Mouse (Mus musculus) liver, adult 2 months (tissue): ENCODE data around the gene Tradd. TPM values are rescaled to one million over a fixed set of nuclear protein-coding genes. Genes with fewer than 3 reads are reported as not detected.

Experiments
- DNase-seq: peaks from one replicate; pipeline ENCODE4 v3.0.0-alpha.2; 2011; ENCODE audit warnings: low read depth, low spot score; ENCODE audit errors: extremely low read depth
- H3K27ac ChIP-seq: fragments of 200-500 bp; replicated peaks from 2 replicates; pipeline ENCODE4 v1.5.1; 2012; ENCODE audit warnings: low read depth, mild to moderate bottlenecking, control low read depth, inconsistent platforms, low read length; ENCODE audit not compliant: insufficient read depth
- H3K27me3 ChIP-seq: fragments of 200-500 bp; 2 replicates; pipeline ENCODE4 v1.6.1; 2012; ENCODE audit warnings: mild to moderate bottlenecking, moderate library complexity, low read length, inconsistent platforms; ENCODE audit not compliant: control insufficient read depth, insufficient read depth
- H3K36me3 ChIP-seq: fragments of 200-500 bp; 2 replicates; pipeline ENCODE4 v1.6.1; 2012; ENCODE audit warnings: low read length, inconsistent platforms; ENCODE audit not compliant: control insufficient read depth, insufficient read depth
- H3K4me1 ChIP-seq: fragments of 200-500 bp; 2 replicates; pipeline ENCODE4 v1.6.1; 2011; ENCODE audit warnings: low read length; ENCODE audit not compliant: control insufficient read depth, insufficient read depth
- H3K4me3 ChIP-seq: fragments of 200-500 bp; 2 replicates; pipeline ENCODE4 v1.5.1; 2011; ENCODE audit warnings: low read depth, mild to moderate bottlenecking, control low read depth, low read length, moderate library complexity; ENCODE audit not compliant: insufficient read depth
- H3K79me2 ChIP-seq: fragments of 200-500 bp; 2 replicates; pipeline ENCODE4 v1.6.1; 2012; ENCODE audit warnings: inconsistent platforms, mild to moderate bottlenecking, low read length, moderate library complexity; ENCODE audit not compliant: control insufficient read depth, insufficient read depth
- H3K9ac ChIP-seq: fragments of 200-500 bp; 2 replicates; pipeline ENCODE4 v1.6.1; 2012; ENCODE audit warnings: low read depth, mild to moderate bottlenecking, control low read depth, inconsistent platforms, low read length
- CTCF ChIP-seq: fragments of 200-500 bp; IDR thresholded peaks from 2 replicates; pipeline ENCODE4 v1.5.1; 2011; ENCODE audit warnings: low read depth, low read length, control low read depth
- POLR2A ChIP-seq: fragments of 200-500 bp; IDR thresholded peaks from 2 replicates; pipeline ENCODE4 v1.6.1; 2011; ENCODE audit warnings: low read length, control low read depth; ENCODE audit not compliant: insufficient read depth; ENCODE audit errors: extremely low read depth
- WGBS: fragments of 180-500 bp; shearing (Covaris S2); methylation state at CpG from one replicate; pipeline ENCODE4 v1.1.7; 2018; 5-methylcytosine and 5-hydroxymethylcytosine counted together
- polyA plus RNA-seq: library from polyadenylated mRNA; depleted of rRNA; stranded (reverse); fragments of >200 nt; gene quantifications from 2 replicates; pipeline ENCODE4 v1.2.3, GENCODE M21; 2012
- total RNA-seq: library from RNA; depleted of rRNA; stranded (reverse); fragments of >200 nt; gene quantifications from 2 replicates; pipeline ENCODE4 v1.2.3, GENCODE M21; 2014

The Tradd gene
- total and polyA plus RNA-seq, 2 experiments = 11.8 to 16.1 TPM

- H3K27ac ChIP-seq = no peak overlapping the region
- TF ChIP-seq POLR2A (no peak), CTCF (no peak)
- H3K9ac ChIP-seq = no peak overlapping the region
- no peak overlapping the region for H3K4me3 ChIP-seq
- peaks cover 2% of the 10 kb centered on the region; the same call in 1 of the 2 replicates for H3K36me3 ChIP-seq
- H3K27me3 ChIP-seq = no peaks in the 10 kb centered on the region
- H3K79me2 ChIP-seq = no peaks in the 10 kb centered on the region
- H3K4me1 ChIP-seq = peaks cover 5% of the 10 kb centered on the region
- WGBS = 90% methylated on average over 15 of the region's 15 CpGs
- DNase-seq = no peak
Measured at GRCm38 (mm10) chr8:105309142-105309847, 44.9 kb upstream of the Tradd start.

DNA sequence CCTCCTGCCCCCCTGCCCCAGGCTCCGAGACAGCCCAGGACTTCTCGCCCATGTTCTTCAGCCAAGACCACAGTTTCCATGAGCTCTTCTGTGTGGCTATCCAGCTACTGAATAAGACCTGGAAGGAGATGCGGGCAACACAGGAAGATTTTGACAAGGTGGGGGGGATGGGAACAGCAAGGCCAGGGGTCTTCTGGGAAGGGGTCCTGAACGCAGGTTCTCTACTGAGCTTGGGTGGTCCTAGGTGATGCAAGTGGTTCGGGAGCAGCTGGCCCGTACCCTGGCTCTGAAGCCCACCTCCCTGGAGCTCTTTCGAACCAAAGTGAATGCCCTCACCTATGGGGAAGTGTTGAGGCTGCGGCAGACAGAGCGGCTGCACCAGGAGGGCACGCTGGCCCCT is 44.0 kb upstream of the Tradd start:
- peaks cover 5% of the 10 kb centered on the region for H3K4me1 ChIP-seq
- WGBS = 97% methylated on average over 10 of the region's 10 CpGs
- no peak overlapping the region for H3K9ac ChIP-seq
- H3K79me2 ChIP-seq = no peaks in the 10 kb centered on the region
- no peak overlapping the region for H3K27ac ChIP-seq
- TF ChIP-seq POLR2A (no peak), CTCF (no peak)
- no peaks in the 10 kb centered on the region for H3K27me3 ChIP-seq
- H3K36me3 ChIP-seq = peaks cover 6% of the 10 kb centered on the region; the same call in 1 of the 2 replicates
- no peak for DNase-seq
- H3K4me3 ChIP-seq = no peak overlapping the region

DNA sequence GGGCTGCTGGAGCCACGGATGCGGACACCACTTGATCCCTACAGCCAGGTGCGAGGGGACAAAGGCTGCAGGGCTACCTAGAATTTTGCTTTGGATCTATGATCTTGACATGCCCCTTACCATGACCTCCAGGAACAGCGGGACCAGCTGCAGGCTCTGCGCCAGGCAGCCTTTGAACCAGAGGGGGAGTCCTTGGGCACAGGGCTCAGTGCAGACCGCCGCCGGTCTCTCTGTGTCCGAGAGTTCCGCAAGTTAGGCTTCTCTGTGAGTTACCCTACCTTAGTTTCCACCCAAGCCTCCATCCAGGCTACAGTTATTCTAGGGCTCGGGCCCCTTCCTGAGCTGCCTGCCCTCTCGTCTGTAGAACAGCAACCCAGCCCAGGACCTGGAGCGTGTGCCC is 43.3 kb upstream of the Tradd start:
- no peak for DNase-seq
- Histone ChIP-seq H3K79me2 (no peaks in the 10 kb centered on the region), H3K36me3 (peaks cover 10% of the 10 kb centered on the region; the same call in 1 of the 2 replicates), H3K27ac (no peak overlapping the region), H3K4me1 (peaks cover 5% of the 10 kb centered on the region), H3K4me3 (no peak overlapping the region), H3K27me3 (no peaks in the 10 kb centered on the region), H3K9ac (no peak overlapping the region)
- TF ChIP-seq CTCF (no peak), POLR2A (no peak)
- WGBS = 93% methylated on average over 13 of the region's 13 CpGs

GRCm38 (mm10) chr8:105306146-105306691 is 41.8 kb upstream of the Tradd start:
- H3K4me1 ChIP-seq = peaks cover 5% of the 10 kb centered on the region
- no peaks in the 10 kb centered on the region for H3K79me2 ChIP-seq
- peaks cover 16% of the 10 kb centered on the region for H3K36me3 ChIP-seq
- no peak for DNase-seq
- 37% methylated on average over 5 of the region's 5 CpGs for WGBS
- no peak overlapping the region for H3K27ac ChIP-seq
- H3K9ac ChIP-seq = peak overlapping the region; percentile 88
- peak overlapping the region; percentile 85; the same call in 1 of the 2 replicates for H3K4me3 ChIP-seq
- H3K27me3 ChIP-seq = no peaks in the 10 kb centered on the region
- no peak for TF ChIP-seq CTCF
- TF ChIP-seq POLR2A = no peak

GRCm38 (mm10) chr8:105305211-105306145 is 41.1 kb upstream of the Tradd start, which contains the start of gene Elmo3:
TSS of gene Elmo3 (plus strand) at chr8:105305601.
- Histone ChIP-seq H3K9ac (peak within 1 kb of the TSS; percentile 88), H3K79me2 (no peaks in the 10 kb centered on the region), H3K27ac (peak within 1 kb of the TSS; percentile 90), H3K4me3 (peak within 1 kb of the TSS; percentile 85), H3K27me3 (no peaks in the 10 kb centered on the region), H3K4me1 (peaks cover 5% of the 10 kb centered on the region), H3K36me3 (peaks cover 17% of the 10 kb centered on the region)
- DNase-seq = peak; percentile 74
- WGBS = 7% methylated on average over 30 of the region's 30 CpGs
- TF ChIP-seq POLR2A = peak; percentile 81
- no peak for TF ChIP-seq CTCF
